Mouse (Mus musculus) gastrocnemius, postnatal 4 days (tissue): Measurements from ENCODE around the gene Fbxo44. TPM values are rescaled to one million over a fixed set of nuclear protein-coding genes. Genes with fewer than 3 reads are reported as not detected.

Experiments used
- DNase-seq, 2 experiments: peaks; one replicate each; pipeline ENCODE4 v3.0.0; 2021 to 2022; ENCODE audit warnings: low spot score in 2 of 2, mixed read lengths in 2 of 2
- total RNA-seq, 2 experiments: library from RNA; stranded (reverse); gene quantifications; 2 replicates each; pipeline ENCODE4 v1.2.3; 2021

The Fbxo44 gene
- total RNA-seq, 2 experiments from 2014 or later: 0.91 to 1.3 TPM

DNA sequence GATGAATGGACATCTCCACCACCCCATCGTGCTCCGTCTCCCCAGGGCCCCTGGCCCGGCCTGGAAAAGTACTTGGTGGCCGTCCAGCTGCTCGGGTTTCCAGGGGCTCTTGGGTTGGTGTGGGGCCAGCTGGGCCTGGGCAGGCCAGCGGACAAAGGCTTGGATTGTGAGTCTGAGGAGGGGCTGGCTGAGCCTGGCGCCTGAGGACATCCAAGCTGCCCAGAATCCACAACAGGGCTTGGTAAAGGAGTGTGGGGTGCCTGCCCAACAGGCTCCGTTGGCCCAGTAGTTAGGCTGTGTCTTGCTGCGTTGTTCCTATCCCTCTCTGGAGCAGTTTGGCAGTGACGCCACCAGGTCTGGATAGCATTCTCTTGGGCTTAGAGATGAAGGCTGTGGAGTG lies 6.1 kb upstream of the Fbxo44 start:
- no peak for DNase-seq

DNA sequence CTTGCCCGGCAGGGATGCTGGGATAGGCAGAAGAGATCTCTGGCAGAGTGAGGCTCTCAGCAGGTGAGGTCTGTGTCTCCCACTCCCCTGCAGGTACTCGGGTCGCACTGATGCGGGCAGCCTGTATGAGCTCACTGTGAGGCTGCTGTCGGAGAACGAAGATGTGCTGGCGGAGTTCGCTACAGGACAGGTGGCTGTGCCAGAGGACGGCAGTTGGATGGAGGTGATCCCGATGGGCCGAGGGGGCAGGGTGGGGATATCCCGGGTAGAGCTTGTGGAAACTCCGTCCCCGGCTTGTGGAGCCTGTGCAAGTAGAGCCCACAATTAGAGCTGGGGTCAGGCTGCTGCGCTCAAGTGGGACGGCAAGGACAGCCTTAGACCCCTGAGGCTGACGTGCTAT lies 5.3 kb upstream of the Fbxo44 start:
- no peak for DNase-seq

DNA sequence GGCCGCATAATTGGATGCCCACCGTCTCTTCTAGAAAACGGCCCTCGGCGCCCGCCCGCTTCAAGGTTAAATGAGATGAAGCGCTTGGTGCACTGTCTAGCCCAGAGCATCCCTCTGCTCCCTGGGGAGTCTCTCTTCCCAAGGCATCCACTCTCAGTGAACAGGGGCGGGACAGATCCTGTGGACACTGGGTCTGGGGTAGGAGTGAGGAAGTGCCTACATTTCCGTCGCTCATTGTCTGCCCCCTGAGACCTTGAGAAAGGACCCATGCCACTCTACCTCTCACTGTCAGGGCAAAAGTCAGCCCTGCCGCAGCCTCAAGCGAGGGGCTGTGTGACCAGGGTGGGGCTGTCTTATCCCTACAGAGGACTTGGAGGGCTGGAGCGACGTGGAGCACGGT lies 4.2 kb upstream of the Fbxo44 start:
- DNase-seq: no peak

DNA sequence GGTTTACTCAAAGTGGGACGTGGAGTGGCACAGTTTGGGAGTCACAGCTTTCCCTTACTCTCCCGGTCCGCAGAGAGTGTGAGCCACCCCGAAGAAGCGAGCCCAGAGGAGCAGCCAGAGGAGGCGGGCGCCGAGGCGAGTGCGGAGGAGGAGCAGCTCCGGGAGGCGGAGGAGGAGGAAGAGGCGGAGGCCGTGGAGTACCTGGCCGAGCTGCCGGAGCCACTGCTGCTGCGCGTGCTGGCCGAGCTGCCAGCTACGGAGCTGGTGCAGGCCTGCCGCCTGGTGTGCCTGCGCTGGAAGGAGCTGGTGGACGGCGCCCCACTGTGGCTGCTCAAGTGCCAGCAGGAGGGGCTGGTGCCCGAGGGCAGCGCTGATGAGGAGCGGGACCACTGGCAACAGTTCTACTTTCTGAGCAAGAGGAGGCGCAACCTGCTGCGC lies 3.7 kb upstream of the Fbxo44 start:
- DNase-seq: peak; percentile 49 to 61

DNA sequence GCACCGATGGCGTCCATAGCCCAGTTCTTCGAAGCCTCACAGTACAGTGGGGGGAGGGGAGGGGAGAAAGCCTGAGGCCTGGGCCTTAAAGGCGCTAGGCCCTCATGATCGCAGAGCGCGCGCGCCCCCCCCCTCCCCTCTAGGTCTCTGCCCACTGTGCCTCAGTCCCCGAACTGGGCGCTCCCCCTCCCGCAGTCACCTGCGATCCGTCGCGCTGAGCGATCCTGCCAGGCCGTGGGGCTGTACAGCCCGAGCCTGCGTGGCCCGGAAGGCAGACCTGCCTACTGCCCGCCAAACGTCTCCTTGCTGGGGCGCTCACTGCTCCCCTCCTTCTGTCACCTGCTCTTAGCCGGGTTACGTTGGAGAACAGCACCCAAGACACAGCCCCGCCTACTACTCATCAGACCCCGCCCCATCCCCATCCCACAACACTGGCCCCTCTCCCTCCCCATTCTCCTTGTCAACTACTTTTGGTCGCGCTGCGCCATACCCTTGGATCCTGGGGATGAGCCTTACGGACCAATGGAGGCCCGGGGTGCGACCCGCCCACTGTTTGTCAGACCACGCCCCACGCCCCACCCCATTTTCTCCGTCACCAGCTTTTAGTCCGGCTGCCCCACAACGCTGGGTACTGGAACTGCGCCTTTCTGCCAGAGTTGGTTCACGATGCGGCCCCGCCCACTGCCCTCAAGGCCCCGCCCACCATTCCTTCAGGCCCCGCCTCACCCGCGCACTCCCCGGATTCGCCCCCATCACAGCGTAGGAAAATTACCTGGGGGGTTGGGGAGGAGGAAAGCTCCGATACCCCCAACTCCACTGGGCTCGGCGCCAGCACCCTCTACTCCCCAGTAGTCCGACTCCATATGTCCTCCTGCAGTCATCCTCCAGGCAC lies 492 bp downstream of the Fbxo44 start:
- DNase-seq: peak; percentile 70 to 76

DNA sequence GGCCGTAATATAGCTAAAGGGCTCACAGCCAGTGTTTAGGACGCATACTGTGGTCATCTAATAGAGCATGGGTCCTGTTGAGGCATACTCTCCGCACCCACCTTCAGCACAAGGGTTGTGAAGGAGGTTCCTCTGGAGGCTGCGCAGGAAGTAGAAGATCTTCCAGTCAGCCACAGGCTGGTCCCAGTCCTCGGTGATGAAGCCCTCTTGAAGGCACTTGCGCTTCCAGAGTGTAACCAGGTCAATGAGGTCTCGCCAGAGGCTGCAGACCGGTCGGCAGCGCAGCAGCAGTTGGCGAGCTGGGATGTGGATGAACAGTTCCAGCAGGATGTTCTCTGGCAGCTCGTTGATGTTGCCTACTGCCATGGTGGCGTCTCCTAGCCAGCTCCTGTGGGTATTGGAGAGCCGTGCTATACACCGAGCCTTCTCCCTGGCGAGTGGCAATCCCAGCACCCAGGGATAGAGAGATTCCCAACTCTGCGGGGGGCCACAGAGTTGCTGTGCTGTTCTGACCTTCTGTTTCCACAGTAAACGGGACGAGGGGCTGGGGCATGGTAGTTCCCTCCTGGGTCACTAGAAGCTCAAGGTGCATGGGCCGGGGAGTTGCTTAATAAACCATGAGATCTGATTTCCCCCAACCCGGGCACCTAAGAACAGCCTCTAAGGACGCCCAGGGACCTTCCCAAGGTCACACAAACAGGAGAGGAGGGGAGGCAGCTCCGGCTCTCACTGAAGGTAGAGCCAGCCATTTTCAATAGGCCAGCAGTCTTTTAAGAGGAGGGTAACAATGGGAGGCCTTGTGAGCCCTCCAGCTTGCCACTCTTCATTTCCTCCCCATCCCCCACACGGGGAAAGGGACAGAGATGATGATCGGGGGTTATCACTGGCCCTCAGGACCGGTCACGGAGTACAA lies 1.6 kb downstream of the Fbxo44 start:
- DNase-seq: no peak

DNA sequence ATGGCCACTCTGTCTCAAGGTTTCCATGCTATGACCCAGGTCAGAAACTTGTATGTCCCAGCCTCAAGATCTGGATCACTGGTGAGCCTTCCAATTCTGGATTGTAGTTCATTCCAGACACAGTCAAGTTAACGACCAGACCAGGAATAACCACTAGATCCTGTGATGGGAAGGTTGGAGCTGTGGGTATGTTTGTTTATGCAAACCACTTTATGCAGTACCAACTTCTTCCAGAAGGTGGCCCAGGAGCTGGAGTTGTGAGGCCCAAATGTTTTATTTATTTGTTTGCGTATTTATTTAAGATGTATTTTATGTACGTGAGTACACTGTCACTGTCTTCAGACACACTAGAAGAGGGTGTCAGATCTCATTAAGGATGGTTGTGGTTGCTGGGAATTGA lies 5.3 kb downstream of the Fbxo44 start:
- DNase-seq: no peak

DNA sequence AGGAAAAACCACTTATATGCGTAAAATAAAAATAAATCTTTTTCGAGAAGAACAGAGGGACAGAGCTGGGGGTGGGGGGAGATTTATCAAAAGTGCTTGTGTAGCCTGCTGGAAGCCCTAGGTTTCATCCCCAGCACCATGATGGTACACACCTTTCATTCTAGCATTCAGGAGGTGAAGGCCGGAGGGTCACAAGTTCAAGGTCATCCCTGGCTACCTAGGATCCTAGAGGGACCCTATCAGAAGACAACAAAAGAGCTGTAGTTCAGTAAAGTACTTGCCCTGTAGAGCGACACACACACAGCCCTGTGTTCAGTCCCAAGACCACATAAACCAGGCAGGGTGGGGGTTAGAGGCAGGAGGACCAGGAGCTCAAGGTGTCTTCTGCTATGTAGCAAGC lies 6.3 kb downstream of the Fbxo44 start:
- DNase-seq: no peak

DNA sequence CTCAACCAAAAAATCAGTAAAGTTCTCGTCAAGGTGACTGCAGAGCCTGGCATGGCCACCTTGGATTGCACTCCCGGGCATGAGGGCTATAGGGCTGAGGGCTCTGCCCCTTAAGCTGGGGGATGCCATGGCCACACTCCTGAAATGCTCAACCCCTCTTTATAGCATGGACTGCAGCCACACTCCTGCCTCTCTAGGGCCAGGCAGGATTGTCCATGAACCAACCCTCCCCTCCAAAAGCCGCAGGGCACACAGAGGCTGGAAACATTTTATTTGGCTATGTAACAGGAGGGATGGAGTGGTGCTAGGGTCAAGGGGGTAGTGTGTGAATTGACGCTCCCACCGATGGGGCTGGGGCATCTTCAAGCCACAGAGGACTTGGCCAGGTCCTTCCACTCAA lies 7.7 kb downstream of the Fbxo44 start:
- DNase-seq: no peak

DNA sequence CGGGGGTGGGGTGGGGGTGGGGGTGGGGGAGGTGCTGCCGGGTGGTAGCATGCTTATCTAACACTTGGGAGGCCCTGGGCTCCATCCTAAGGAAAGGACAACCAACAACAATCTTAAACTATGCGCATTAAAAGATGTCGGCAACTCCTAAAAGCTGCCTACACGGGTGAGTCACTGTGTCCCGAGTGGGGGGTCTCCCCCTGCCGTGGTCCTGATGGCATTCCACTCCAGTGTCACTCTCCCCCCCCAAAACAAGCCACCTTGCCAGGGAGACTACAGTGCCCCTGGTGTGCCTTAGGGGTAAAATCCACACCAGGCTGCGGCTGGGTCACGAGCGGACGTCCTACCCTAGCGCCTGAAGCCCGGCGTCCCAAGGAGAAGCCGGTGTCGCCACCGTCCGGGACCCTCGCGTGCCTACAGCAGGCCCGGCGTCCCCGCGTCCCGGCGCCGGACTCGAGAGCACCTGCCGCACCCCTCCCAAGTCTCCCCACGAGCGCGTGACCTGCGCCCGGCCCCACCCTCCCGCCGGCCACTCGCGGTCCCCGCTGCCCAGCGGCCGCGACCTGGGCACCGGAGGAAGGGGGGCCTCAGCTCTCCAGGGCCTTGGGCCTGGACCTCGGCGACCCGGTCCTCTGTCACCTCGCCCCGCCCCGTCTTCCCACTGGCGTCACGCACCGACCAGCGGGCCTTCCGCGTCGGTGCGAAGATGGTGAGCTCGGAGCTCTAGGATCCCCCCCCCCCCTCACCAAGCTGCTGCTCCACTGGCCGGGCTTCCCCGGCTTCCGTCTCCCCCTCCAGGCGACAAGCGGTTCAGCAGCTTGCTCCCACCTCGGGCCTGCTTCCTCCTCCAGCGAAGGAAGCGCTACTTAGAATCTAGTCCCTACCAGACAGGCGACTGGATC lies 8.8 kb downstream of the Fbxo44 start, which contains the start of gene Fbxo6:
Gene Fbxo6, minus strand, starts transcription at position 874 of the 902 bp plus-strand sequence.
- DNase-seq: peak; percentile 68 to 86

DNA sequence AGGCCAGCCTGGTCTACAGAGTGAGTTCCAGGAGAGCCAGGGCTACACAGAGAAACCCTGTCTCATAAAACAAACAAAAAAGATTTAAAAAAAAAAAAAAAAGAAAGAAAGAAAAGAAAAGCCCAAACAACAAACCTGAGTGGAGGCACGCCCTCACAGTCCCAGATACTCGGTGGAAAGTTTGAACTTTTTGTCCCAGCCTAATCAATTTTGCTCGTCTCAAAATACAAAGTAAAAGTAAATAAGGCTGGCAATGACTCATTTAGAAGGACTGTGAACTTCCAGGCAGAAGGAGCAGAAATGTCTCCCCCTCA lies 9.4 kb downstream of the Fbxo44 start:
- DNase-seq: no peak

DNA sequence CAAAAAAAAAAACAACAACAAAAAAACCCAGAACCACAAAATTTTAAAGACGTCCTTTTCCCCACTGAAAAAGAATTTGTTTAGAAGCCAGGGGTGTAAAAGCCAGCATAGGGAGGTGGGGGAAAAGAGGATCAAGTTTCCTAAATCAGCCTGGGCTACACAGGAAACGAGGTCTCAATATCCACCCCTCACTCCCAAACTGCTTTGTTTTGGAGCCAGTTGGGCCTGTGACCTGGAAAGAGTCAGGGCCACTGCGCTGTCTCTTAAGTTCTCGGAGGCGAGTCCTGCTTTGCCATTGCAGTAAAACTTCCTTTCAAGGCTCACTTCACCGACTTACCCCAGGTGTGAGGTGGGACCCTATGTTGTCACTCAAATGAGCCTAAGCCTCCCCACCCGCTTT lies 10.0 kb downstream of the Fbxo44 start:
- no peak for DNase-seq

DNA sequence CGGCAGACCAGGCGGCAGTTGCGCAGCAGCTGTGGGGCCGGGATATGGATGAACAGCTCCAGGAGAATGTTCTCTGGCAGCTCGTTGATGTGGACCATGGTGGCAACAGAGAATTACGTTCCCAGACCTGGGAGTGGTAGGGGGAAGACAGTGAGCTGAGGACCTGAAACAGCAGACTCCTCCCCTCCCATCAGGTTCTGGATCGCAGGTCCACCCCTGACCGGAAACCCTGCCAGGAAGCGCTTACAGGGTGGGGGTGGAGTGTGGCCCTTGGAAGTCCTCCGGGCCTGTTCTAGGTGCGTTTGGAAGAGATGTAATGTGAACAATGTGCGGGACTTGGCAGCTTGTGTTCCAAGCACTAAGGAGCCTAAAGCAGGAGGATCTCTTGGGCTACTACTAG lies 10.7 kb downstream of the Fbxo44 start:
- DNase-seq: no peak

DNA sequence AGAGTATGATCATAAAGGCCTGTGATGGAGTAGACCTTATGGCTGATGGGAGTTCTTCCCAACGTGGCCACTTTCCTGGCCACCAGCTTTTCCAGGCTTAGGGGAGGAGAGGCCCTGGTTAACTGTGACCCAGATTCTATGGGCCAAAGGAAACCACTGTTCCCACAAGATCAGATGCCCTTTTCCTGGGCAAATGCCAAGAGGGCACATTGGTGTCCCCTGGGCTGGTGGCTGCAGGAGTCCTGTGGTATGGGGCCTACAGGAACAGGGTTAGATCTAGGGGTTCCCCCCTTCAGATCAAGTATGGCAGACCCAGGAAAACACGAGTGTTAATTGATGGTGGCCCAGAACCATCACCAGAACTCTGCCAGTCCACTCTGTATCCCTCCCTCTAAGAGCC lies 12.6 kb downstream of the Fbxo44 start:
- no peak for DNase-seq

DNA sequence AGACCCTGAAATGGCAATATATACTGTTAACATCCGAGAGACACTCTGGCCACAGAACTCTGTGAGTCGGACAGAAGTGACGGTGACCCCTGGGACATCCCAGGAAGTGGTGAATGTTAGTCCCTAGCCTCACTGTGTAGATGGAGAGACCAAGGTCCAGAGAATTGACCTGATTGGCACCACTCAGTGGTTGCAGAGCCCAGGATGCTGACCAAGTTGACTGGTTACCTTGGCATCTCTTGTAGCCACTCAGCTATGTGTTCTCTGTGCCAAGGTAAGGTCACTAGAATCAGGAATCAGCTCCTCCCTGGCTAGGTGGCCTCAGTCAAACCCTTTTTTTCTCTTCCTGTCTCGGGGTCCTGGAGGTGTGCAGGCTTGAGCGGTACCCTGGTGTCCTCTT lies 16.6 kb downstream of the Fbxo44 start:
- no peak for DNase-seq

DNA sequence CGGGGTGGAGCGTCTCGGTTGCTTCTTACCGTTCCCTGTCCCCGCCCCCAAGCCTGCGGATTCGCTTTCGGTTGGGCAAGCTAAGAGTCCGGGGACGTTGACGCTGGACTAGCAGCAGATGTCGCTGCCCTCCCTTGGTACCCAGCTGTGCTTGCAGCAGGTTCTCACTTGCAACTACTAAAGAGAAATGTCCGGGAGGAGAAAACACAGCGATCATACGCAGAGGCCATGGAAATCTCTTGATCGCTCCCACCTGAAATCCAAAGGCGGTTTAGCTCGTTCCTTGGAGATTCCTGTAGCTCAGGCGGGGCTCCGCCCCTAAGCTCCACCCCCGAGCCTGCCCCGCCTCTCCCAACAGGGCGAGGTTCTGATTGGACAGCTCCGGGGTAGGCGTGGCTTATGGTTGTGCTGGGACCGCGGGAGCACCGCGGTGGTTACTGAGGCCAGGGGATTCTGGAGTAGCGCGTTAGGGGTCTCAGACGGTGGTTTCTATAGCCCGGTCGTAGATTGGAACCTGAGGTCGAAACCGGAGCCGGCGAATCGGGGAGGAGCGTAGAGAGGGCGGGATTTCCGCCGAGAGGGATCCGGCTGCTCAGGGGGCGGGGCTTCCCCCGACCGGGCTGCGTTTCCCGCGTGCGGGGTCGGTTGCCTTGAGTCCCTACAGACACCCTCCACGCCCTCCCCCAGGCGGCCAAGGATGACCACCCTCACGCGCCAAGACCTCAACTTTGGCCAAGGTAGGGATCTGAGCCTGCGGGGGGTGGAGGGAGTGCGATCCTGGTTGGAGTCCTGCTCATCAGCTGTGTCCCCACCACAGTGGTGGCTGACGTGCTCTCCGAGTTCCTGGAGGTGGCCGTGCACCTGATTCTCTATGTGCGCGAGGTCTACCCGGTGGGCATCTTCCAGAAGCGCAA lies 19.9 kb downstream of the Fbxo44 start:
- peak; percentile 81 to 92 for DNase-seq

DNA sequence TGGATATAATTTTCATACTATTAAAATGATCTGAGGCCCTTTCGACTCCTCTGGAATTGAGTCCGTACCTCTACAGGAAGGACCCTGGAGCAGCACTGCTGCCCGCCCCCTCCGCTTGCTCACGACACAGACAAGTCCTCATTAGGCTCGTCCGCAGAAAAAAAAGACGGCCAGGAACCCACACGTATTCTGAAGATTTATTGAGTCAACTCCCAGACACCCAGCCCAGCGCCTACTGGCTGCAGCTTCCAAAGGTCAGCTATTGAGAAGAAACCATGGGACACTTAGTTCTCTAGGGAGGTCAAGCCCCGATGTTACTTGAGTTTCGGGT lies 20.6 kb downstream of the Fbxo44 start:
- DNase-seq: no peak

DNA sequence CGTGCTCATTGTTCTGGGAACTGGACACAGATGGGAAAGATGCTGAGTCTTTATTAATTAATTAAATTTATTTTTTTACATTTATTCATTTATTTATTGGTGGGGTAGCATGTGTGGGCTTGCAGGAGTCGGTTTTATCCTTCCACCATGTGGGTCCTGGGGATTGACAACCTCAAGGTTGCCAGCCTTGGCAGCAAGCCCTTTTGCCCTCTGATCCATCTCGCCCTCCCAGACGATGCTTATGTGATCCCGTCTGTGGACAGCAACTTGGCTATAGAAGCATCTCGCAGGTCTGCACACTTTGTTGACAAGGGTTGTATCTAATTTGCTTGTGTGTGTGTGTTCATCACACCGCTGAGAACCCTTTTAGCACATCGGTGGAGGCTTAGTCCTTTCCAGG lies 22.8 kb downstream of the Fbxo44 start:
- no peak for DNase-seq

DNA sequence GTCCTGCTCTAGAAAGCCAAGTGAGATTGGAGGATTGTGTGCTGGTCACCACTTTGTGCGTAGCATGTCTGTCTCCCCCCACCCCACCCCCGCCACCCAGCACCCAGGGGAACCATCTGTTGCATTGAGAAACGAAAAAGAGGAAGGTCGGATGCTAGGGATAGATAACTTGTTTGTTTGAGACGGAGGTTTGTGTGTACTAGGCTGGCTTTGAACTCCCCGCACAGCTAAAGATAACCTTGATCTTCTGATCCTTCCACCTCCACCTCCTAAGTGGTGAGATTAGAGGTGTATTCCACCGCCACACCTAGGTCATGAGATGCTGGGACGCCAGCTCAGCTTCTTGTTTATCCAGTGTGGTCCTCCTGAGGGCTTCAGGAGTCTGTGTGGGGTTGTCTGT lies 25.3 kb downstream of the Fbxo44 start:
- DNase-seq: no peak

DNA sequence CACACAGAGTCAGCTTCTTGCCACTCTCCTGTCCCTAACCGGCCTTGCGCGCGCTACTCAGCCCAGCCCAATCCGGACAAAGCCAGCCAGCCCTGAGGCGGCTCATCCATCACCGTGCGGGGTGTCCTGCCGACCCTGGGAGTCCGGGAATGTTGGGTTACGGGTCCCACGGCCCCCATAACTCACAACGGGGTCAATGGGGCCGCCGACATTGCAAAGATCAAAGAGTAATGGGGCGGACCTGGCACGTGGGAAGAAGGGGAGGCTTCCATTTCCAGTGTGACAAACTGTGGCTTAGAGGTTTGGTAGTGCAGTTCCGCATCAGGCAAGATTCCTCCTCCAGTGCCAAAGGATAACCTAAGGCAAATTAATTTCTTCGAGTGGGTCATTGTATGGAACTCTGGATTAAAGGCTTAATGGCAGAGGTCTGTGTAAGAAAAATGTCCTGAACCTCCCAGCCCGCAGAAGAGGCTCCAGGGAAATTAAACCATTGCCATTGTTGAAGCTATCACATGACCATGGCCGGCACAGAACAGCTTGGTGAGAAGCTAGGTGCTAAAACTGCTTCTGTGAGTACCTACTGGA lies 28.7 kb downstream of the Fbxo44 start:
- no peak for DNase-seq
